Mouse (Mus musculus): ENCODE data around the gene Snd1.
A peak's percentile ranks its signal among the peaks of the same experiment; 100 is the strongest.

Gene Snd1

DNA sequence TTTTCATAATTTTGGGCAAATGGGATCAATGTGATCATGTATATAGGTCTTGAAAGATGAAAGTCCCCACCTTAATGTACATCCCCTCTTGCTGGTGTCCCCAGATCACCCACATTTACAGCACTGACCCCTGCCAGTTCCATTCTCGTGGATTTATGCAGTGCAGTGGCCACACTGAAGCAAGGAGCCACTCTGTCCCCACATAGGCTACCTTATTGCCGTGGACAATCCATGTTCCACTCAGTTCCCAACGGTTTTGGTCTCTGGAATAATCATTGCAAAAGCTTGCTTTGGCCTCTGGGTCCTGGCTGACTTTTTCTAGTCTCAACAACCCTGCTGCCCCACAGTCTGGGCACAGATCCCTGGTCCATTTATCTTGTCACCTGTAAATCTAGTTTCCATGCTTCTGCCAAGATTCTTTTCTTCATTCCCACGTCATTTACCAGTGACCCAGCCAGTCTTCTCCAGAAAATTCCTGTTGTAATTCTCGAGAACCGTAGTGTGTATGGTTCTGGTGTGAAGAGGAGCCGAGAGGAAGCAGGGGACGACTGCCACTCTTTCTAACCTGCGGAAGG is 375.5 kb downstream of the Snd1 start:
- no peak for DNase-seq

DNA sequence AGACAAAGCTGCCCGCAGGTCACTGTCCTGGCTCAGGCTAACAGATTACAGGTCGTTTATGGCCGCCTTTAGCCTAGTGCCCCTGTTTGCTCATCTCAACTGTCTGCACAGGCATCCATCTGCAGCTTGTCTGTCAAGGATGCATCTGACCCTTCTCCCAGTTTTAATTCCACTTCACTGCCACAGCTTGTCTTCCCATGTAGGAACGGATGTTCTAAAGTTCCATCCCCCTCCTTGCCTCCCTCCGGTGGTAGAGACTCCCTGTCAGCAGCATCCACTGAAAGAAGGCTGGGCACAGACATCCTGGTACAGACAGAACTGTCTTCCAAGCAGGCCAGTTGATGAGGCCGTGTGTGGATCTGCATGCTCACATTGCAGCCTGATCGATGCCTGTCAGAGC is 377.4 kb downstream of the Snd1 start:
- DNase-seq, result no peak

DNA sequence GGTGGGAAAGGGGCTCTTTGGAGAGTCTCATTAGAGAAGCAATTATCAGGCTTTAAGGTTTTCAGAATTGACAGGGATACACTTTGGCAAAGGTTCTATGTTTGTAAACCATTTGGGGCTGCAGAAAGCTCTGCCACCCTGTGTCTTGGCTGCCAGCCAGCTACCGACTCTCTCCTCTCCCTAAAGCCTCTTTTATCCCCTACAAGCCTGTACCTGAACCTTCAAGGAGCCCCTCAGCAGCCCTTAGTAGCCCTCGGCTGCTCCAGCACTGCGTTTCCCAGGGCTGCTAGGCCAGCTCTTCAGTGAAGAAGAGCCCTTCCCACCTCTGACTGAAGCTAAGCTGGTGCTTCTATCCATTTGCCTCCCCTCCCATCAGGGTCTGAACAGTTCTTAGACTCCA is 378.2 kb downstream of the Snd1 start:
- no peak for DNase-seq

DNA sequence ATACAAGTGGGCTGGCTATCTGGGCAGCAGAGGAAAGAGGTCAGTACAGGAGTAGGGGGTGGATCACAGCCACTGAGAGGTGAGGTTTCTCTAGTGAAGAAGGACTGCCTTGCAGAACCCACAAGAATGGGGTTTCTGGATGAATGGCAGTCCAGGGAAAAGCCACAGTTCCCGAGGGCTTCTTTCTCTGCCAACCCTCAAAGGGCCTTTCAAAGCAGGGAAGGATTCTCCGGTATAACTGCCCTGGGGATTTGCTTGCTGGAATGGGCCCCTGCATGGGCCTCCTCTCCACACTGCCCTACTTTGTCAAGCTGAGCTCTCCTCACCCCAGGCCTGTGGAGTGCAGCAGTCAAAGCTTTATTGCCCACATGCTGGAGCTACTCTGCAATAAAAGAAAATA is 378.7 kb downstream of the Snd1 start:
- DNase-seq, result no peak

- peak; percentile 39 for DNase-seq
These were observed 379.7 kb downstream of the Snd1 start for GRCm38 (mm10) chr6:28854598-28854997.

DNA sequence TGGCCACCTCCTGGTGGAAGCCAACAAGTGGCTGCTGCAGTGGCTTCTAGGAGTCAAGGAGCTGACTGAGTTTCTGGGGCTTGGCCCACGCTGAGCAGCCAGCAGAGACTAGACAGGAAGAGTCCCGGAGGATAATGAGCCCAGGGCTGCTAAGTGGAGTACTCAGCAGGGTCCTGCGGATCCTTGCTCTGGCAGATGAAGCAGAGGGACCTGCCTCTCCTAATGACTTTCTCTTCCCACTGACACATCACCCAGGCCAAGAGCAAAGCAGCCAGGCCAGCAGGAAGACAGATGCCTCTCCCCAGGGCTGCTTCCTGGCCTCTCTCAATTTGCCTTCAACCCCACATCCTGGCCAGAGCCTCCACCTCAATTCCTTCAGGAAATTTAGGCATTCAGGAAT is 380.5 kb downstream of the Snd1 start:
- no peak for DNase-seq

DNA sequence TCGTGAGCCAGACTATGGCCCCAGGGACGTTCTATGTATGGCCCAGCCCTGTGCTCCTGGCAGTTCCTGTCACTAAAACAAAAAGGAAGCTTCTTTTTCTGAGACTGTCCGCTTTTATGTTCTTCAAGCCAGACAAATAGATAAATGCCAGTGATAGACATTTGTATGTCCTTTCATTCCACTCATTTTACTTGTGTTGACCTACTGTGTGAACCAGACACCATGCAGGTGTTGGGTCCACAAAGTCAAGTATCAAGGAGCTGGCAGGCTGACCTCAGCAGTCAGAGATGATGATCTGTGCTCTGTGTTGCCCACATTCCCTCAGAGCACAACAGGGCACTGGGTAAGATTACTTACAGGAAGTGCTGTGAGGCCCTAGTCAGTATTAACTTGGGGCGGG is 381.9 kb downstream of the Snd1 start:
- no peak for DNase-seq

GRCm38 (mm10) chr6:28857198-28858180 is 382.6 kb downstream of the Snd1 start:
- DNase-seq, result no peak

GRCm38 (mm10) chr6:28859094-28859493 is 384.2 kb downstream of the Snd1 start:
- DNase-seq, result no peak

GRCm38 (mm10) chr6:28860450-28860849 is 385.5 kb downstream of the Snd1 start:
- DNase-seq, result no peak

GRCm38 (mm10) chr6:28860922-28861321 is 386.0 kb downstream of the Snd1 start:
- DNase-seq, result no peak

GRCm38 (mm10) chr6:28862304-28862703 is 387.4 kb downstream of the Snd1 start:
- DNase-seq, result no peak

GRCm38 (mm10) chr6:28864684-28865083 is 389.7 kb downstream of the Snd1 start:
- DNase-seq, result no peak

- DNase-seq, result no peak
These were observed 390.2 kb downstream of the Snd1 start for GRCm38 (mm10) chr6:28865112-28865511.

GRCm38 (mm10) chr6:28866206-28866605 is 391.3 kb downstream of the Snd1 start:
- no peak for DNase-seq

DNA sequence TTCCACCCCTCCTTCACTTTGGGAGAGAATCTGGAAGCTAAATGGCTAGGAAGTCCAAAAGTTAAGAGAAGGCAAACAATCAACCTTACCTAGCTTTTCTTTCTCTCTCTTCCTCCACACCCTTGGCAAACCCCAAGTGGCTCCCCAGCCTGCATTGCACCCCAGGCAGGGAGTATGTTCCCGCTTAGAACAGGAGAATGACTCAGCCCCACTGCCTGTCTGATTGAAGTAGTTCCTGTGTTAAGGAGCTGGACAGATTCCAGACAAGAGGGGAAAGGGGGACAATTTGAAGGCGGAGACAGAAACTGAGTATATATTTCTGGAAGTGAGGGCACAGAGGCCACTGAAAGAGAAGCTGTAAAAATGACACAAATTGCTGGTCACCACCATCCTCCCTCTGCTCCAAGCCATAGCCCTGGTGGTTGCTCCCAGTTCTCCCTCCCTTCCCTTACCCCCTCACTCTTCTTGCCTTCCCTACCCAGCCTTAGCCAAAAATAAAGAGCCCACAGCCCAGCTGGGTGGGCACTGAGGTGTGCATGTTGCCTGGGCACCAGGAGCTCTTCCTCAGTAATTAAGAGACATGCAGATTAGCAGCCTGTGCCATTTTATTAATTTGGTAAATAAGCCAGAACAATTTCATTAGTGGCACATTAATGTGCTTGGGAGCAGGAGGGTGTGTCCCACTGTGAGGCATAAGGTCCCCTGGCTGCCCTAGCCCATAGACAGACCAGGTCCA is 392.7 kb downstream of the Snd1 start:
- no peak for DNase-seq

DNA sequence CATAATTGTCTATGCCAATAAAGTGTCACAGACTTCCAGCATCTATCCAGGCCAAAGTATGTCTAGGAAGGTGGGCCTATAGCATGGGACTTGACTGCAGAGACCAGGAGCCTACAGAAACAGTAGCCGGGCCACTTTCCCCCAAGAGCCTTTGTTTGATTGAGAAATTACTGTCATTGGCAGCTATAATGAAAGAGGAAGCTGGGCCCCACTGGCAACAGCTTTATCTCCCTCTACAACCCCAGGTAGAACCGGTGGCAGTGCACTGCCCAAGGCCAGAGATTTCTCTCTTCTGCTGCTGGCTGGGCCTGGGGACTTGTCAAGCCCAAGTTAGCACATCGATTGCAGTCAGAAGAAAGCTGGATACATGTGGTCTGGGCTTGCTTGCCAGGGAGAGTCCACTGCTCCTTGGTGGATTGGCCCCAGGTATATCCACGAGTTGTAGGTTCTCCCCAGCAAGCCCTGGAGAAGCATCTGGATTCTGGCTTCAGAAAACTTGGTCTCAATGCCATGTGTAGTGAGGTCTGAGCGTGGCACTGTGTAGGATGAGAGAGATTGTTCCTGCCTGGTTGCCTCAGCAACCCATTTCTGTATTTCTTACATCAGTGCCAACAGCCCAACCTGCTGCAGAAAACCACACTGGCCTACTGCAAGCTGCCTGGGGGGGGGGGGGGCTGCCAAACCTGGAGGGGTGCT is 396.9 kb downstream of the Snd1 start:
- no peak for DNase-seq

GRCm38 (mm10) chr6:28872421-28872795 is 397.5 kb downstream of the Snd1 start:
- DNase-seq, result no peak

- DNase-seq, result no peak
These were observed 399.1 kb downstream of the Snd1 start for GRCm38 (mm10) chr6:28874053-28874452.

DNA sequence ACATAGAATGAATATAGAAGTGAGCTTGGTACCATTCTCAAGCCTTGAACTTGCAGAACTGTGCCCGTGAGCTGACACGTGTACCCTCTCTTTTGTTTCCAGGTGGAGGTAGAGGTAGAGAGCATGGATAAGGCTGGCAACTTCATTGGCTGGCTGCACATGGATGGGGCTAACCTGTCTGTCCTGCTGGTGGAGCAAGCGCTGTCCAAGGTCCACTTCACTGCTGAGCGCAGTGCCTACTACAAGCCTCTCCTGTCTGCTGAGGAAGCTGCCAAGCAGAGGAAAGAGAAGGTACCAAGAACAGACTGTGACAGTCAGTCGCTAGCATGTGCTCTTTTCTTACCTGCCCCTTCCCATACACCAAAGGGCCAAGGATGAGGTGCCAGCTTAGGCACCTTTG is 399.8 kb downstream of the Snd1 start:
- DNase-seq, result no peak

DNA sequence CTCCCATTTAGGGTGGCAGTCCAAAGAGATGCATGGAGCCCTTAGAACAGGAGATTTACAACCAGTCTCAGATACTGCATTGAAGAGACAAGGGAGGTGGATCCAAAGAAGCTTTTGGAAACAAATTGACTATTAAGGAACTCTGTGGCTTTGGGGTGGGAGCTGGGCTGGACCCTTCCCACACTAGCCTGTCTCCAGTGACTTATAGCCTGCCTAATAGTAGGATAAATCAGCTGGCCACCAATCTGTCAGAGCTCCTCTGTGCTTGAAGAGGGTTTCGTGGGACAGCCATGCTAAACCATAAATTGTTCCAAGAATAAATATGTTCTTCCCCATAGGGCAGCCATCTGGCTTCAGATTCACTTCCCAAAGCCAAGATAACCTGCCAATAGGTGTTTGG is 400.4 kb downstream of the Snd1 start:
- DNase-seq, result no peak

- DNase-seq, result no peak
These were observed 401.6 kb downstream of the Snd1 start for GRCm38 (mm10) chr6:28876492-28876891.

All from embryo, embryonic 11 days (tissue).